Mouse (Mus musculus) stomach, postnatal 0 days (tissue): ENCODE results near the gene Cenpu.

Experiments
- CTCF ChIP-seq: IDR thresholded peaks from 2 replicates; pipeline ENCODE4 v1.5.1; 2016; ENCODE audit warnings: antibody characterized with exemption, low read depth, mild to moderate bottlenecking, moderate library complexity
- EP300 ChIP-seq: optimal IDR thresholded peaks from 2 replicates; pipeline ENCODE3; 2016; ENCODE audit warnings: antibody characterized with exemption

DNA sequence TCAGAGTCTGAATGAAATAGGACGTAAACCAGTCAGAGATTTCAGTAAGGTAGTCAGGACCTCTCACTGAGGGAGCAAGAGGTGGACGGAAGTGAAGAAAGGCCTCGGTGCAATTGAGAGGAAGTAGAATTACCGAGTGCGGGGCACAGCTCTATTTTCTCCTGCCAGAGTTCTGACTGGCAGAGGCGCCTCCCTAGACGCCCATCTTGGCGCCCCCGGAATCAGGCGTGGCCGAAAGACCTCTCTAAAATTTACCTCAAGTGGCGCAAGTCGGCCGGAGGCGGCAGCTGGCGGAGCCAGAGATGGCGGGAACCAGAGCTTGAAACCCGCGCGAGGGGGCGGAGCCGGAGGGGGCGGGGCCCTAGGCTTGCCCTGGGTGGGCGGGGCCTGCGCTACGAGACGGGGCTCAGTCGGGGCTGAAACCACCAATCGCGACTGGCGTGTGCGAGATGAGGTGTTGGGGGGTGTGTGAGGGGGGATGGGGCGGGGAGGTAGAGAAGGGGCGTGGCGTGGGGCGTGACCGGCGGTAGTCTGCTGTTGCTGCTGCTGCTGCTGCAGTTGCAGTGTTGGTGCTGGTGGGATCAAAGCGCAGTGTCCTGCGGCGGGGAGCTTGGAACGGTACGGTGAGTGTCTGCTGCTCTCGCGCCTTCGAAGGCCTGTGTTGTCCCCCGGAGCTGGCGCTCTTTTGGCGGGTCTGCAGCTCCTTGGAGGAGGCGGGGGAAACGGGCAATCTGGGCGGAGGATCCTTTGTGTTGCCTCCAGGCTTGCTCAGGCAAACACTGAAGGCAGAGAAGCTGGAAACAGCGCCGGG, 65.3 kb downstream of the Cenpu start, which contains the start of the genes Primpol and Casp3:
- TF ChIP-seq CTCF = 0 out of 2 replicates have a peak, but pooled peaks have one; percentile 14
- TF ChIP-seq EP300 = no peak
